Mouse (Mus musculus) adrenal gland, postnatal 10 days (tissue): ENCODE data around the gene Gm17617. TPM values are rescaled to one million over a fixed set of nuclear protein-coding genes. Genes with fewer than 3 reads are reported as not detected.
A peak's percentile ranks its signal among the peaks of the same experiment; 100 is the strongest.

Source experiments
- DNase-seq: peaks from one replicate; pipeline ENCODE4 v3.0.0; 2021; ENCODE audit warnings: mixed read lengths
- long read RNA-seq, 2 experiments: library from polyadenylated mRNA; stranded (forward); transcript quantifications; one replicate each; pipeline ENCODE4 v2.0.0; 2021
- total RNA-seq, 2 experiments: library from RNA; stranded (reverse); gene quantifications; 2 replicates each; pipeline ENCODE4 v1.2.3; 2021

The Gm17617 gene
- not detected for total RNA-seq
- long read RNA-seq, experiment 1: 0 reads
- long read RNA-seq, experiment 2: 0 reads

GRCm38 (mm10) chr13:55133448-55133847 is at the start of gene Gm17617:
Gene Gm17617 (minus strand): TSS chr13:55133548.
- DNase-seq: no peak

GRCm38 (mm10) chr13:55182173-55182894 is 49.0 kb upstream of the Gm17617 start:
- peak; percentile 81 for DNase-seq

GRCm38 (mm10) chr13:55181786-55182172 is 48.4 kb upstream of the Gm17617 start:
- DNase-seq: peak; percentile 16

- DNase-seq: peak; percentile 56
Observed at GRCm38 (mm10) chr13:55179591-55179990, 46.2 kb upstream of the Gm17617 start.

- DNase-seq: peak; percentile 85
Observed at GRCm38 (mm10) chr13:55178556-55178955, 45.2 kb upstream of the Gm17617 start.

- peak; percentile 53 for DNase-seq
Observed at GRCm38 (mm10) chr13:55177903-55178496, 44.7 kb upstream of the Gm17617 start.

GRCm38 (mm10) chr13:55176265-55176664 is 42.9 kb upstream of the Gm17617 start:
- no peak for DNase-seq

GRCm38 (mm10) chr13:55174347-55174746 is 41.0 kb upstream of the Gm17617 start:
- no peak for DNase-seq

- no peak for DNase-seq
Observed at GRCm38 (mm10) chr13:55172336-55172770, 39.0 kb upstream of the Gm17617 start.

- peak; percentile 80 for DNase-seq
Observed at GRCm38 (mm10) chr13:55171517-55172335, 38.4 kb upstream of the Gm17617 start.

GRCm38 (mm10) chr13:55168958-55169369 is 35.6 kb upstream of the Gm17617 start:
- no peak for DNase-seq

GRCm38 (mm10) chr13:55168255-55168654 is 34.9 kb upstream of the Gm17617 start:
- no peak for DNase-seq

GRCm38 (mm10) chr13:55167798-55168197 is 34.5 kb upstream of the Gm17617 start:
- DNase-seq: no peak

GRCm38 (mm10) chr13:55166806-55167725 is 33.7 kb upstream of the Gm17617 start:
- DNase-seq: no peak

- no peak for DNase-seq
Observed at GRCm38 (mm10) chr13:55165831-55166339, 32.5 kb upstream of the Gm17617 start.

GRCm38 (mm10) chr13:55163553-55163952 is 30.2 kb upstream of the Gm17617 start:
- DNase-seq: no peak

- no peak for DNase-seq
Observed at GRCm38 (mm10) chr13:55162365-55162764, 29.0 kb upstream of the Gm17617 start.

GRCm38 (mm10) chr13:55153951-55154350 is 20.6 kb upstream of the Gm17617 start:
- no peak for DNase-seq

- peak; percentile 84 for DNase-seq
Observed at GRCm38 (mm10) chr13:55152621-55153415, 19.5 kb upstream of the Gm17617 start, which contains the start of gene Fgfr4. Gene Fgfr4 (plus strand): TSS chr13:55152640.

- no peak for DNase-seq
Observed at GRCm38 (mm10) chr13:55140271-55140670, 6.9 kb upstream of the Gm17617 start.

- no peak for DNase-seq
Observed at GRCm38 (mm10) chr13:55135382-55135781, 2.0 kb upstream of the Gm17617 start.
